ENCODE assay signal across 9 mouse cellular contexts in genomic region chr5:72808456-72809111, GRCm38 (mm10). TPM values are rescaled to one million over a fixed set of nuclear protein-coding genes. Genes with fewer than 3 reads are reported as not detected.
DNase-seq lines count a peak whose midpoint lies in the region; ATAC-seq and TF ChIP-seq lines count a peak whose summit lies in the region.
"Had no signal": no experiment of that assay in that cellular context is flagged by ENCODE, and none has a peak within 500 bp of the region (broad histone marks: within the 10 kb centered on the region; RNA-seq: fewer than 3 reads in every experiment).

No protein-coding gene starts in this region.

- H3K36me3 ChIP-seq in embryonic facial prominence, embryonic 12.5 days, result no peaks in the 10 kb centered on the region
- H3K36me3 ChIP-seq in limb, embryonic 12.5 days, result no peaks in the 10 kb centered on the region
- no peaks in the 10 kb centered on the region for H3K36me3 ChIP-seq in stomach, embryonic 16.5 days (ENCODE audit: control insufficient read depth, insufficient read depth, low read length)
- H3K36me3 ChIP-seq: hindbrain, embryonic 15.5 days had no signal

- POLR2A ChIA-PET in Patski (lab: Charles Lee), result interaction anchor here (0.6 kb wide), 1 partner anchor 133 kb away, joined by 3 read pairs; no protein-coding TSS in a partner anchor

- H3K27me3 ChIP-seq in Patski, result no peaks in the 10 kb centered on the region
- H3K27me3 ChIP-seq in embryonic facial prominence, embryonic 12.5 days, result no peaks in the 10 kb centered on the region
- H3K27me3 ChIP-seq in limb, embryonic 12.5 days, result no peaks in the 10 kb centered on the region
- H3K27me3 ChIP-seq in stomach, embryonic 16.5 days (ENCODE audit: control insufficient read depth, insufficient read depth, low read length), result no peaks in the 10 kb centered on the region
- H3K27me3 ChIP-seq: hindbrain, embryonic 15.5 days had no signal

- no peak overlapping the region for H3K9ac ChIP-seq in embryonic facial prominence, embryonic 12.5 days
- no peak overlapping the region for H3K9ac ChIP-seq in limb, embryonic 12.5 days (replicated peaks)
- peak overlapping the region; percentile 35 for H3K9ac ChIP-seq in stomach, embryonic 16.5 days (ENCODE audit: low read length)
- H3K9ac ChIP-seq: hindbrain, embryonic 15.5 days had no signal

- WGBS in embryonic facial prominence, embryonic 12.5 days, result 42% methylated on average over 14 of the region's 14 CpGs
- 39% methylated on average over 14 of the region's 14 CpGs for WGBS in limb, embryonic 12.5 days
- 57% methylated on average over 14 of the region's 14 CpGs for WGBS in stomach, embryonic 16.5 days

- peak; percentile 38 for DNase-seq in kidney, postnatal 14 days
- DNase-seq in kidney, adult 11 months, result no peak
- DNase-seq in Patski (ENCODE audit: low read depth, low spot score), result peak; percentile 79
- no peak for DNase-seq in cerebellum, adult 8-10 months
- no peak for DNase-seq in c-Kit-positive CD71-positive TER-119-positive erythroid progenitor cells, embryonic 14.5 days (ENCODE audit: low spot score)

- ATAC-seq in Patski, result peak; percentile 70
- no peak for ATAC-seq in embryonic facial prominence, embryonic 12.5 days (ENCODE audit: insufficient number of reproducible peaks, insufficient read depth, low FRiP score, low TSS enrichment)
- 0 out of 2 replicates have a peak, but pooled peaks have one; percentile 33 for ATAC-seq in limb, embryonic 12.5 days (ENCODE audit: insufficient number of reproducible peaks, insufficient read depth, low FRiP score, low TSS enrichment, low read depth)
- no peak for ATAC-seq in stomach, embryonic 16.5 days (ENCODE audit: insufficient read depth, low FRiP score)

- TF ChIP-seq CTCF in Patski (IDR thresholded peaks at IDR 0.05), result no peak

- H3K4me2 ChIP-seq in embryonic facial prominence, embryonic 12.5 days (replicated peaks), result peak overlapping the region; percentile 17
- H3K4me2 ChIP-seq in limb, embryonic 12.5 days, result no peak overlapping the region; the same call in 1 of the 2 replicates
- no peak overlapping the region for H3K4me2 ChIP-seq in stomach, embryonic 16.5 days (ENCODE audit: low read depth, low read length)
- H3K4me2 ChIP-seq: hindbrain, embryonic 15.5 days had no signal

- H3K4me3 ChIP-seq in embryonic facial prominence, embryonic 12.5 days, result no peak overlapping the region
- no peak overlapping the region for H3K4me3 ChIP-seq in limb, embryonic 12.5 days (replicated peaks)
- H3K4me3 ChIP-seq in stomach, embryonic 16.5 days (replicated peaks; ENCODE audit: low read length), result no peak overlapping the region
- H3K4me3 ChIP-seq: hindbrain, embryonic 15.5 days had no signal

- 0 out of 2 replicates have a peak, but pooled peaks cover 4% of the 10 kb centered on the region for H3K9me3 ChIP-seq in embryonic facial prominence, embryonic 12.5 days
- peaks cover 6% of the 10 kb centered on the region; the same call in 1 of the 2 replicates for H3K9me3 ChIP-seq in limb, embryonic 12.5 days
- H3K9me3 ChIP-seq in stomach, embryonic 16.5 days (replicated peaks; ENCODE audit: control insufficient read depth, low read length), result no peaks in the 10 kb centered on the region
- H3K9me3 ChIP-seq: hindbrain, embryonic 15.5 days had no signal

- peaks cover 16% of the 10 kb centered on the region for H3K4me1 ChIP-seq in embryonic facial prominence, embryonic 12.5 days
- peaks cover 22% of the 10 kb centered on the region for H3K4me1 ChIP-seq in limb, embryonic 12.5 days (replicated peaks)
- H3K4me1 ChIP-seq in stomach, embryonic 16.5 days (ENCODE audit: control insufficient read depth, insufficient read depth, low read length), result peaks cover 7% of the 10 kb centered on the region

- in situ Hi-C loops in Patski (cut with MboI; ENCODE audit: low pct_unique_long_range_greater_than_20kb), result loop anchor here (10.0 kb wide), 1 partner anchor 46 kb away; no protein-coding TSS in a partner anchor

- CTCF ChIA-PET in Patski (lab: Charles Lee), result no interaction called here

- peak overlapping the region; percentile 72 for H3K27ac ChIP-seq in embryonic facial prominence, embryonic 12.5 days
- peak overlapping the region; percentile 72 for H3K27ac ChIP-seq in limb, embryonic 12.5 days
- H3K27ac ChIP-seq in stomach, embryonic 16.5 days (ENCODE audit: low read length), result 0 out of 2 replicates have a peak overlapping the region, but pooled peaks have one; percentile 6
- H3K27ac ChIP-seq: hindbrain, embryonic 15.5 days had no signal

RNA-seq across cellular contexts. Expression of gene Txk, which starts 56.0 kb away (rescaled TPM):
- polyA plus RNA-seq in Patski (2021), result 0.09 TPM
- polyA plus RNA-seq in embryonic facial prominence, embryonic 12.5 days (2016; fragmentation: Nextera tagmentation; extraction: Ambion mirVana), result 0.12 TPM in 1 of 2 replicates, not detected in the other
- not detected in 2 replicates for polyA plus RNA-seq in limb, embryonic 12.5 days (2016; fragmentation: Nextera tagmentation; extraction: Ambion mirVana)
- 0.26 and 0.34 TPM in 2 replicates for polyA plus RNA-seq in stomach, embryonic 16.5 days (2015; fragmentation: Nextera tagmentation; extraction: Ambion mirVana)

RNA-seq across cellular contexts. Expression of gene Tec, which starts 59.7 kb away (rescaled TPM):
- 8.3 TPM for polyA plus RNA-seq in Patski (2021)
- polyA plus RNA-seq in embryonic facial prominence, embryonic 12.5 days (2016; fragmentation: Nextera tagmentation; extraction: Ambion mirVana), result 3.3 and 5.2 TPM in 2 replicates
- 2.5 and 3.4 TPM in 2 replicates for polyA plus RNA-seq in limb, embryonic 12.5 days (2016; fragmentation: Nextera tagmentation; extraction: Ambion mirVana)
- polyA plus RNA-seq in stomach, embryonic 16.5 days (2015; fragmentation: Nextera tagmentation; extraction: Ambion mirVana), result 12.5 and 13.0 TPM in 2 replicates

Comparison
In these comparisons a context has a peak if more than half of its experiments do, and no peak if none do; other contexts are left out.
1. DNase-seq: peak in kidney, postnatal 14 days (single experiment) and Patski (single experiment); none in kidney, adult 11 months (single experiment), cerebellum, adult 8-10 months (single experiment) and c-Kit-positive CD71-positive TER-119-positive erythroid progenitor cells, embryonic 14.5 days (single experiment).
2. ATAC-seq: peak in Patski (single experiment) and limb, embryonic 12.5 days (single experiment); none in embryonic facial prominence, embryonic 12.5 days (single experiment) and stomach, embryonic 16.5 days (single experiment).
3. H3K27ac ChIP-seq: peak in every context shown above with its lines; median percentile 72 in embryonic facial prominence, embryonic 12.5 days; 72 in limb, embryonic 12.5 days; 6 in stomach, embryonic 16.5 days.